Mouse (Mus musculus) C2C12 (cell line): ENCODE measurements around the gene Ube2d2b.

Experiments
- CEBPB ChIP-seq: IDR thresholded peaks from one replicate; pipeline ENCODE4 v1.6.1; 2011; ENCODE audit warnings: low read depth, mild to moderate bottlenecking, control low read depth, moderate library complexity
- CTCF ChIP-seq: IDR thresholded peaks from one replicate; pipeline ENCODE4 v1.5.1; 2011; ENCODE audit not compliant: control insufficient read depth, insufficient read depth, insufficient read length
- FOSL1 ChIP-seq: IDR thresholded peaks from one replicate; pipeline ENCODE4 v1.8.0; 2011; ENCODE audit warnings: mild to moderate bottlenecking, low read length; ENCODE audit not compliant: poor library complexity, insufficient read depth, severe bottlenecking
- MAX ChIP-seq: IDR thresholded peaks from one replicate; pipeline ENCODE4 v1.6.1; 2011; ENCODE audit warnings: mild to moderate bottlenecking, control low read depth
- MYOD1 ChIP-seq: IDR thresholded peaks from one replicate; pipeline ENCODE4 v1.6.1; 2011; ENCODE audit warnings: low read depth; ENCODE audit not compliant: control insufficient read depth, insufficient read length

GRCm38 (mm10) chr5:107802621-107803020 lies 27.3 kb upstream of the Ube2d2b start:
- no peak for TF ChIP-seq MAX
- no peak for TF ChIP-seq CTCF
- TF ChIP-seq CEBPB, result no peak
- TF ChIP-seq MYOD1, result no peak
- TF ChIP-seq FOSL1, result no peak
